Mouse (Mus musculus): ENCODE data around the gene Adamtsl4.

Gene Adamtsl4

DNA sequence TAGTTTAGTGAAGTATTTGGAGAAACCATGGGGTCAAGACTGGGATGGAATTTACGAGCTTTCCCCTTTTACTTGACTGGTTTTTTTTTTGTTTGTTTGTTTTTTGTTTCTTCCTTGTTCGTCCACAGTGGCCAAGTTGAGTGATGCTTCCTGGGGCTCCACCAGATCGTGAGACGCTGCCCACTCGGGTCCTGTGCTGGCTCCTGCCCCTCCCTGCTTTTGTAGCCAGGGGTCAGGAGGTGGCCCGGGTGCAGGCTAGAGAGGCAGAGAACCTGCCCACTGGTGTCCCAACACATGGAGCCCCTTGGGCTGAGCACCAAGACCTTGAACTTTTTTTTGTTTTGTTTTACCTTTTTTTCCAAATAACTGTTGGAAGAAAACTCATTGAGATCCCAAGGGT is 56.4 kb downstream of the Adamtsl4 start:
- no peak for DNase-seq

DNA sequence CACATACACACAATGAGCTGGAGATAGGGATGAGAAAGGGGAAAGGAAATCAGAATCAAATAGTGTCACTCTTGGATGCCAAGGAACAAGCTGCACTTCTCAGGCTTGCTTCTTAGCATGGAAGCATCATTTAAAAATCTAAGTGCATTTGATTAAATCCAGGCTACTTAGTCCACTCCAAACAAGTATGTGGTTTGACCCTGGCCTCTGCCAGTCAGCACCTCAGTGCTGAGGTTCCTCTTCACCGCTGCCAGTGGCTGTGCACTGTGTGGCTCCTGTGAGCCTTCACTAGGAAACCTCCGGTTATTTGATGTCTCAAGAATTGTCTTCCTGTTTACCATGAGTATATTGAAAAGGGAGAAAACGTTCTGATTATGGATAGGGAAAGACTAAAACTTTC is 56.9 kb downstream of the Adamtsl4 start:
- DNase-seq: no peak

DNA sequence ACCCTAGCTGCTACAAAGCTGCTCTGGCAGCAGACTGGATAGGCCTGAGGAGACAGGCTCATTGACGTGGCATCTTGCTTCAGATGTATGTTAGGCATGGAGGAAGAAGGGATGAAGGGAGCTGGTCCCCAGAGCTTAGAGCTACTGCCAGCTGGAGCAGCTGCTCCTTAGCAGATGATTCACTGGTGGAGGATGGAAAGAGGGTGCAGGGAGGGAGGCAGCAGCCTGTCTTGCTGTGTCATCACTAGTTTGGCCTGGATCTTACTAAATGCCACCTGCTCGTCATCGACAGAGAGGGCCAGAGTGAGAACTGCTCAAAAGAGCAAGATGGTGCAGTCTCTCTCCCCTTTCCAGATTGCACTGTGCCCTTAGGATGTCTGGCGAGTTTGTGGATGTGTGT is 58.0 kb downstream of the Adamtsl4 start:
- DNase-seq: no peak

GRCm38 (mm10) chr3:95627763-95628162 is 60.0 kb downstream of the Adamtsl4 start:
- no peak for DNase-seq

Data from kidney, postnatal 36 days (tissue).